Mouse (Mus musculus): ENCODE data around the gene Ralbp1. TPM values are rescaled to one million over a fixed set of nuclear protein-coding genes. Genes with fewer than 3 reads are reported as not detected.

Gene Ralbp1
- total RNA-seq, 2 experiments from 2014 or later, result 21.6 to 23.8 TPM

DNA sequence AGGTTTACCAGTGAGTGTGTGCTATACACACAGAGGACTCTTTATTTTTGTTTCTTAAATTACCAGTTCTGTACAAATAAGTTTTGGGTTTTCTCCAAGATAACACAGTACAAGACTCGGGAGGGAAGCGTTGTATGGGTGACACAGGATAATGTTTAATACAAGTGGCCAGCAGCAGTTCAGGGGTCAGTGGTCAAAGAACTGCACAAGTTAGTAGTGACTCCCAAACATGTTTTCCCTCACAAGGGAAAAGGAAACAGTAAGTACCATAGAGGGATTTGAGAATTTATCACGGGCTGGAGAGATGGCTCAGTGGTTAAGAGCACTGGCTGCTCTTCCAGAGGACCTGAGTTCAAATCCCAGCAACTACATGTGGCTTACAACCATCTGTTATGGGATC is 51.7 kb downstream of the Ralbp1 start:
- TF ChIP-seq CTCF (IDR thresholded peaks at IDR 0.05), result no peak
- no peak overlapping the region for H3K27ac ChIP-seq
- no peak for DNase-seq
- H3K4me3 ChIP-seq, result no peak overlapping the region
- intact Hi-C loops (cut with DNase I), result no loop called here

DNA sequence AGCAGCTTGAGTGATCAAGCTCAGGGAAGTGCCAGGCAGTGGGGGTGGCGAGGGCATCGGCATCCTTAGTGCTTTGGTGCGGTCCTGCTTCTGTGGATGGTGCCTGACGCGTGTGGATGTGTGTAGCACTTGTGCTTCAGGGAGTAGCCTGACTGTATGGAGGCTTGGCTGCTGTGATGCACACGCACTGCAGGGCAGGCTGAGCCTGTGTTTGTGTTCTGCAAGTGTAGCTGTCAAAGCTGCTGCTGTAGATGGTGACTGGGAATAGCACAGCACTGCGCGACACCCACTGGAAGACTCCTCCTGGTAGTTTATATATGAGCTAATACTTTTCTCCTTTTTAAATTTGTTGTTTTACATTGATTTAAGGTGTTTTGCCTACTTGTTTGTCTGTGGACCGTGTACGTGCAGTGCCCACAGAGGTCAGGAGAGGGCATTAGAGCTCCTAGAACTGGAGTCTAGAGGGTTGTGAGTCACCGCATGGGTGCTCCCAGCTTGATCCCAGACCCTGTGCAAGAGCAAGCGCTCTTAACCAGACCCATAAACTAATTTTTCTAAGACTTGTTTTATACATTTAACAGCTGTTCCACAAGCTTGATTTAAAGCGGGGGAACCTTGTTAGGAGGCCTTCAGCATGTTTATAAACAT is 55.3 kb downstream of the Ralbp1 start:
- intact Hi-C loops (cut with DNase I), result no loop called here

DNA sequence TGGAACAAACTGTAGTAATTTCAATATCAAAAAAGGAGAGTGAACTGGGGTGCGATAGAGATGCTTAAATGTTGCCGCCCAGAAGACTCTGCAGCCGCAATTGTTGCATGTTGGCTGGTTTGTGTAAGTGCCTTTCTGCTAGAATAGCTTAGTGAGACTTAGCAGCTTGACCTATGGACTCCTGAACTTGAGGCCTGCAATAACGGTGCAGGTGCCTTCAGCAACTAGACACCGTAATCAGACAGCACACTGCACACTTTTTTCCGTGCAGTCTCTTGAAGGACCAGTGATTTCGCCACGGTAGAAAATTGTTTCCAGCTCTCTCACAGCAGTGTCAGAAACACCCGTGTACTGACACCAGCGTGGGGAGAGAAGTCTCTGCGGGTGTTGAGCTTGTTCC is 56.6 kb downstream of the Ralbp1 start:
- no peak overlapping the region for H3K4me3 ChIP-seq
- intact Hi-C loops (cut with DNase I), result no loop called here
- no peak for DNase-seq
- H3K27ac ChIP-seq, result no peak overlapping the region
- TF ChIP-seq CTCF (IDR thresholded peaks at IDR 0.05), result no peak

More for the DNA sequence above, 55.3 kb downstream of the Ralbp1 start:
- Histone ChIP-seq H3K4me3 (no peak overlapping the region), H3K27ac (no peak overlapping the region)
- peak; percentile 35 for TF ChIP-seq CTCF (IDR thresholded peaks at IDR 0.05)
- DNase-seq, result no peak

DNA sequence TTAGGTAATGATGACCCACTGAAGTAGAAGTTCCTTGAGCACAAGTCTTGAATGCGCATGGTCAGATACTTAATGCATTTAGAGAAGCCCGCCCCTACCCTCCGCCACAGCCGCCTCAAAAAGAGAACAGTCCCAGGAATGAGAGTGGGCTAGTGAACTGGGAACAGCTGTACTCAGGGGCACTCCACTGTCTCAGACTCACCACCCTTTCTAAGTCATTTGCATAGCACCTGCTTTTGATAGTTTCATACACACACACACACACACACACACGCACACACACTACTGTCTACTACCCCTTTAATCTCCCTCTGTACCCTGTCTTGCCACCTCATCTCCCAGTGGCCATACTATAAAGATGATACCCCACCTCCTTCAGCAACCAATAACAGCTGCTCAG is 57.7 kb downstream of the Ralbp1 start:
- no peak for DNase-seq
- no peak for TF ChIP-seq CTCF (IDR thresholded peaks at IDR 0.05)
- intact Hi-C loops (cut with DNase I), result no loop called here
- H3K4me3 ChIP-seq, result no peak overlapping the region
- H3K27ac ChIP-seq, result no peak overlapping the region

DNA sequence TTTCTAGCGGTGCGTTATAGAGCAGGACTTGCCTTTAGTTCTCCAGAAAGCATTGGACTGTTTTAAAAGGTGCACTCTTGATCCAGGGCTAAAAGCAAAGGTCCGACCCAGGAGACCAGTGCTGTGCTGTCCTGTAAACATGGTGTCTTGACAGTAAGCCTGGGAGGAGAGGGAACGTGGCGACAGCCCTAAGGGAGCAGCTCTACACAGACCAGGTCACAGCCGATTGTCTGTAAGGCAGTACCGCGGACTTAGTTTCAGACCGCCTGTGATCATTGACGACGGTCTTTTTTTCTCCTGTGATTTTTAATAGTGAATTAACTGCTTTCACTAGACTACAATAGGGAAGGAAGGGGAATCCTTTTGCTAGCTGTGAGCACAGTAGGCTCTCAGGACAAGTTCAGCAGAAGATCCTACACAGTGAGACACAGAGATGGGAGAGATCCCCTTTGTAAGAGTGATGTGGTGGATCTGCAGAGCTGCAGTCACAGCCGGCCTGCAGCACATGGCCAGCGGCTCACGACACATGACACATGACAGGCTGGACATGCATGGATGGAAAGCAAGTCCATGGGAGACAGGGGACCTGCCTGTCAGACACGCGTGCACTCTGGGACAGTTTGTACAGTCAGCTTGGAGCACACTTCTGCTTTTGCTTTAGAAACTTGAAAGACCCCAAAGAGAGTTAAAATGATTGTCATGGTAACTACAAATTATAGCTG is 58.3 kb downstream of the Ralbp1 start:
- intact Hi-C loops (cut with DNase I), result no loop called here
- Histone ChIP-seq H3K4me3 (no peak overlapping the region), H3K27ac (no peak overlapping the region)
- no peak for DNase-seq
- TF ChIP-seq CTCF (IDR thresholded peaks at IDR 0.05), result no peak

DNA sequence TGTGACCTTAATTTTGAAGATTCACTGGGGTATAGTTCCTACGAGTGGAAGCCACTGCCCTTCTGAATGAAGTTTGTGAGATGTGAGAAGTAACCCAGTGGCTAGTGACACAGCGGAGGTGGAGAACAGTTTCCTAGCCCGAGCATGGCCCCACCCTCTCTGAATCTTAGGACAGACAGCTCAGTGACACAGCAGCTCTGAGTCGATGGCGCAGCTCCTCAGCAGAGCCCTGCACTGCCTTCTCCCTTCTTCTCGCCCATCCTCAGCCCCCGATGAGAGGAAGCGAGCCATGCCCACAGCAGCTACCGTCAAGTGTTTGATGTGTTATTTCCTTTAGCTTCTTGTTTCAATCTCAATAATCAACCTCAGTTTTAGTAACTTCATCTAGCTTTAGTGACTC is 59.3 kb downstream of the Ralbp1 start:
- H3K27ac ChIP-seq, result no peak overlapping the region
- DNase-seq, result no peak
- intact Hi-C loops (cut with DNase I), result no loop called here
- H3K4me3 ChIP-seq, result no peak overlapping the region
- no peak for TF ChIP-seq CTCF (IDR thresholded peaks at IDR 0.05)

DNA sequence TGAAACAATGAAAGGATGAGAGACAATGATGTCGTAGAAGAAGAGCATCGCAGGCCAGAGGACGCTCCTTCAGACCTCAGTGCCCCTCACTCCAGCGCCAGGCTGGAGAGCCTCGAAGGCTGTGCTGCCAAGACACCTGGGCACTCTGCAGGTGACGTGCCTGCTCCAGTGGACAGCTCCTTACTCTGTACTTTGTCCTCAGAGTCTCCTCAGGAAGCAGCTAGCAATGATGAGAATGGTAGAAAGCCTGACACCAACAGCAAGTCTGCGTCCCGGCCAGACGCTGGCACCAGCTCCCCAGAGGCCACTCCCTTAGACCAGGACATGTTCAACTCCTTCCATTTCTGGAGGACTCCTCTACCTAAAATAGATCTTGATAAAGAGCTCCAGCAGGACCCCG is 61.4 kb downstream of the Ralbp1 start:
- DNase-seq, result no peak
- intact Hi-C loops (cut with DNase I), result no loop called here
- no peak for TF ChIP-seq CTCF (IDR thresholded peaks at IDR 0.05)
- no peak overlapping the region; the same call in 1 of the 2 replicates for H3K27ac ChIP-seq
- no peak overlapping the region for H3K4me3 ChIP-seq

DNA sequence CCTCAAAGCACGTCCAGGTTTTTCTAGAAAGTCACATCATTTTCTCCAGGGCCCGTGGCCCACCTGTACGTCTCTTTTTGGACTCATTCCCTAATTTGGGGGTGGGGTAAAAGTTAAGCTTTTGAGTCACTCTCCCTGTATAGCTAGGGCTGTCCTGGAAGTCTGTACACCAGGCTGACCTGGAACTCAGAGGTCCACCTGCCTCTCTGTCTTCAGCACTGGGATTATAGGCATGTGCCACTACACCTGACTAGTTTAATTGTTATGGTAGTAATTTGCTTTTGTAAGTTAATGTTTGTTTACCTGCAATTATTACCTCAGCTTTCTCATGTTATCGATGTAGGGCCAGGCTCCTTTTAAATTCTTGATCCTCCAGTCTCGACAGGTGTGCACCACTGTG is 63.2 kb downstream of the Ralbp1 start:
- intact Hi-C loops (cut with DNase I), result no loop called here
- Histone ChIP-seq H3K27ac (no peak overlapping the region), H3K4me3 (no peak overlapping the region)
- no peak for TF ChIP-seq CTCF (IDR thresholded peaks at IDR 0.05)
- DNase-seq, result no peak

DNA sequence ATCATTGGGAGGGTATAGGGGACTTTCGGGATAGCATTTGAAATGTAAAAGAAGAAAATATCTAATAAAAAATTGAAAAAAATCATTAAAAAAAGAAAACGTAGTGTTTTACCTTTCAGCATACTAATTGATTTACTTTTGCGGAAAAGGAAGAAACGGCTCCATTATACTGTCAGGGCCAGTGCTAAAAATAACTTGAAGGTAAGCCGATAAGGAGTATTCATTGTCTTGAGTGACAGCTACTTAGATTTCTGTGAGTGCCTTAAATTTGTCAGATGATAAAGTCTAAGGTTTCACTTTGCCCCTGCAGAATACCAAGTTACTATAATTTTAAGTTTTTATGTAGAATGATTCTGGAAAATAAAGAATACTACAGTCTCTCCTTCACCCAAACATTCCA is 65.4 kb downstream of the Ralbp1 start:
- DNase-seq, result no peak
- intact Hi-C loops (cut with DNase I), result no loop called here
- Histone ChIP-seq H3K27ac (no peak overlapping the region; the same call in 1 of the 2 replicates), H3K4me3 (no peak overlapping the region)
- no peak for TF ChIP-seq CTCF (IDR thresholded peaks at IDR 0.05)

DNA sequence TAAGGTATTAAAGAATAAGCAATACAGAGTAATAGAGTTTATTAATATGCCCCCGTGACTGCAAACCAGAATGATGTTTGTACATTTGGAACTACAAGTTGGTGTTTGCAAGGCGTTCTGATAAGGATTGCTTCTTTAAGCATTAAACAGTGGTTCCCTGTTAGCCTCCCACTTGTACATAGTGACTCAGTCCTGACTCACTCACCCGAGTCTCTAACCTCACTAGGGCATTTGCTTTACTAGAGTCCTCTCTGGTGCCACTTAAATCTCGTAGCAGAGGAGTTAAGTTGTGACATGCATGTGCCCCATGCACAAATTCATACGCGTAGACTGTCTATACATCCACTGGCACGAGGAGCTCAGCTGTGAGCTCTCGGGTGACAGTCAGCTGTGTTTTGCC is 71.8 kb downstream of the Ralbp1 start:
- no peak overlapping the region for H3K27ac ChIP-seq

DNA sequence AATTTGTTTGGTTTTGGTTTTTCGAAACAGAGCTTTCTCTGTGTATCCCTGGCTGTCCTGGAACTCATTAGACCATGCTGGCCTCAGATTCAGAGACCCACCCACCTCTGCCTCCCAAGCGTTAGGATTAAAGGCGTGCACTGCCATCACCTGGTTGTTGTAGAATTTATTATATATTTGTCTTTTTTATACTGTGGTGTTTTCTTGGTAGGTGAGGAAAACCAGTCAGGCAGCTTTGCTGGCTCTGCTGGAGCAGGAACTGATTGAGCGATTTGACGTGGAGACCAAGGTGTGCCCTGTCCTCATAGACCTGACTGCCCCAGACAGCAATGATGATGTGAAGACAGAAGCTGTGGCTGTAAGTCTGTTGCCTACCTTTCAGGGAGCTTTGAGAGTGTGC is 74.6 kb downstream of the Ralbp1 start:
- no peak for DNase-seq
- TF ChIP-seq CTCF (IDR thresholded peaks at IDR 0.05), result no peak
- no peak overlapping the region for H3K27ac ChIP-seq
- H3K4me3 ChIP-seq, result no peak overlapping the region
- intact Hi-C loops (cut with DNase I), result no loop called here

More for the DNA sequence above, 71.8 kb downstream of the Ralbp1 start:
- intact Hi-C loops (cut with DNase I), result no loop called here
- no peak overlapping the region for H3K4me3 ChIP-seq
- DNase-seq, result no peak
- TF ChIP-seq CTCF (IDR thresholded peaks at IDR 0.05), result no peak

DNA sequence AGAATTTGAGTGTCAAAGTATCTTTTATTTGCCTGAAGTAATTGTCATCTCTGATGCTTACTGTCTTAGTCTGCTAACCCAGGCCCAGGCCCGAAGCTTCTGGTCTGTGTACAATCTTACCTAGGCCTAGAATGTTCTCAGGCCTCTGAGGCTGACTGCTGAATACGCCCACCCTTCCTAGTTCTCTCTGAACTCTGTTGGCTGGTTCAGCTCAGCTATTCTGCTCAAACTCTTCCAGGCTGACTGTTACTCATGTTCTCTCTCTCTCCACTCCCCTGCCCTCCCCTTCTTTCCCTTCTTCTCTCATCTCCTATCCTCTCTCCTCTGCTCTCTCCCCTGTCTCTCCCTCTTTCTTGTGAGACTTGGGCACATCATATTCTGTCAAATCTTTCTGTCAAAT is 79.2 kb downstream of the Ralbp1 start:
- Histone ChIP-seq H3K27ac (peak overlapping the region; percentile 86), H3K4me3 (peak overlapping the region; percentile 32)
- intact Hi-C loops (cut with DNase I), result no loop called here
- DNase-seq, result no peak
- TF ChIP-seq CTCF (IDR thresholded peaks at IDR 0.05), result no peak

DNA sequence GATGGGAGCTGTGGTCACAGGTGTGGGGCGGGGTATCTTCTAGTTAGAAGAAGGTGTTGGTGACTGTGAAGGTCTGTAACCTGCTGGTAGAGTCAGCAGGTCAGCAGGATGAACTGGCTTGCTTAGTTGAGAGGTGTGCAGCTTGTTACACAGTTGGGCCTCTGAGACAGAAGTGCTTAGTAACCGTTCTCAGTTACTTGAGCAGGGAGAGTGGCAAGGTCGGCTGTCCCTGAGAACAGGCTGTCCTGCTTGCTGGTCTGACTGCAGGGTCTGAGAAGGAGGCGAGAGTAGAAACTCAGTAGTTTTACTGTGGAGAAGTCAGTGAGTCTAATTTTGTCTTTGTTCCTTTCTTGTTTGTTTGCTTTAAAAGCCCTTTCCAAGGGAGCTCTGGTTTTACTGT is 79.6 kb downstream of the Ralbp1 start:
- Histone ChIP-seq H3K27ac (peak overlapping the region; percentile 86), H3K4me3 (peak overlapping the region; percentile 32)
- intact Hi-C loops (cut with DNase I), result no loop called here
- no peak for TF ChIP-seq CTCF (IDR thresholded peaks at IDR 0.05)
- peak; percentile 65 for DNase-seq

DNA sequence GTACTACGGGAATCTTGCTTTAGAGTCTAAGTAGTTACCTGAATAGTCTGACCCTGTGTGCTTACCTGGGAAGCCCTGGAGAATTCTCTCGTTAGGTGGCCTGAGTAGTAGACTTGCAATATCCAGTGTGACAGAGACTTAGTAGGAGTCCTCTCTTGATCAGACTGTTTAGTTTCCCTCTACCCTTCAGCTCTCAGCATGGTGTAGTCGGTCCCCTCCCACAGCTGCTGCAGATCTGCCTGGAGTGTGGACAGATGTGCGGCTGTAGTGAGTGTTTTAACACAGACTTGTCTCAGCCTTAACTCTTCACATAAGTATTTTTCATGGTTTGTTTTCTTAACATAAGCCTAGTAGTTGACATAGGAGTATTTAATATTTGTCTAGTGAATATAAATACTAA is 83.6 kb downstream of the Ralbp1 start:
- H3K27ac ChIP-seq, result no peak overlapping the region; the same call in 1 of the 2 replicates
- no peak overlapping the region for H3K4me3 ChIP-seq
- TF ChIP-seq CTCF (IDR thresholded peaks at IDR 0.05), result no peak
- no peak for DNase-seq
- intact Hi-C loops (cut with DNase I), result no loop called here
